Mouse (Mus musculus) myocyte (in vitro differentiated cells): ENCODE data around the gene Snapin.

ENCODE experiments used
- CEBPB ChIP-seq: IDR thresholded peaks from 2 replicates; pipeline ENCODE4 v1.6.1; 2011; ENCODE audit warnings: mild to moderate bottlenecking, moderate library complexity; ENCODE audit not compliant: poor library complexity, insufficient read depth, severe bottlenecking
- MAX ChIP-seq: IDR thresholded peaks from one replicate; pipeline ENCODE4 v1.6.1; 2011; ENCODE audit warnings: low read depth, mild to moderate bottlenecking, control low read depth
- MYOD1 ChIP-seq, 3 experiments: IDR thresholded peaks; one replicate each; pipeline ENCODE4 v1.6.1; 2011; ENCODE audit warnings: control low read depth in 2 of 3, low read depth in 2 of 3, mild to moderate bottlenecking in 2 of 3, moderate library complexity in 1 of 3; ENCODE audit not compliant: insufficient read length in 2 of 3, control insufficient read depth in 1 of 3
- MYOG ChIP-seq, 3 experiments: IDR thresholded peaks; one replicate each; pipeline ENCODE4 v1.6.1; 2011; ENCODE audit warnings: control low read depth in 2 of 3, low read depth in 2 of 3, mild to moderate bottlenecking in 2 of 3; ENCODE audit not compliant: insufficient read length in 2 of 3, control insufficient read depth in 1 of 3, insufficient read depth in 1 of 3
- POLR2A ChIP-seq: IDR thresholded peaks from one replicate; pipeline ENCODE4 v1.6.1; 2011; ENCODE audit warnings: low read depth, mild to moderate bottlenecking, control low read depth, moderate library complexity; ENCODE audit not compliant: insufficient read length
- USF1 ChIP-seq: IDR thresholded peaks from one replicate; pipeline ENCODE4 v1.6.1; 2011; ENCODE audit warnings: low read depth, mild to moderate bottlenecking, control low read depth, moderate library complexity

- TF ChIP-seq POLR2A (no peak), MYOD1 (IDR thresholded peaks at IDR 0.05; ENCODE audit: control insufficient read depth in 1 of 3, insufficient read length in 2 of 3, low read depth in 2 of 3) (no peak), MAX (no peak), USF1 (no peak), MYOG (IDR thresholded peaks at IDR 0.05; ENCODE audit: control insufficient read depth in 1 of 3, insufficient read depth in 1 of 3, insufficient read length in 2 of 3, low read depth in 2 of 3) (no peak), CEBPB (no peak)
These were observed 28.9 kb downstream of the Snapin start for GRCm38 (mm10) chr3:90461935-90462334.
